Mouse (Mus musculus): Measurements from ENCODE around the gene Nudt9.

DNA sequence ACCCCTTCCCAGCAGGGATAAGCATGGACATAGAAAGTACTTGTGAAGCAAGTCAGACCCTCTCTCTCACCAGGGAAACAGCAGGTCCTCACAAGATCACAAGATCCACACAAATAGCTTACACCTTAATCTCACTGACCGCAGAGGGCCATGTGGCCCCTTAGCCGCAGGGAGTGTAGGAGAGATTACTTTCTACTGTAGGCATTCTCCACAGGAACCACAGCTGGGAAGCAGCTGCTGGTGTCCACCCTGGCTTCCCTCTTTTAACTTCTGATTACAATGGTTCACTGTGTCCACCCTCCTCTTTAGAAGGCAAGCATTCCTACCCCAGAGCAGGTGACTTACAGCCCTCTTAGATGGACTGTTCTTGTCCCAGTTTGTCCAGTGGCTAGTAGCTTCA is 2.4 kb upstream of the Nudt9 start:
- TF ChIP-seq CTCF (IDR thresholded peaks at IDR 0.05; ENCODE audit: borderline replicate concordance, extremely low read depth, insufficient read depth, insufficient read length), result no peak
- TF ChIP-seq POLR2A (IDR thresholded peaks at IDR 0.05; ENCODE audit: borderline replicate concordance, extremely low read depth, insufficient read depth, insufficient read length, poor library complexity, severe bottlenecking), result no peak

Data from brain, embryonic 14.5 days (tissue).